Mouse (Mus musculus): Measurements from ENCODE around the gene Rnf208. TPM values are rescaled to one million over a fixed set of nuclear protein-coding genes. Genes with fewer than 3 reads are reported as not detected.
"Not testable (repeated sequence)": the region's sequence is repeated elsewhere in the genome, so short reads cannot be mapped to it uniquely, and the experiment has no call there.

Rnf208 gene
- polyA plus RNA-seq, 1 experiment from 2014 or later: 176 TPM

- H3K9me3 ChIP-seq (replicated peaks; ENCODE audit: control insufficient read depth, low read length, poor library complexity, severe bottlenecking): no peaks in the 10 kb centered on the region
- peak within 1 kb of the TSS; percentile 89 for H3K9ac ChIP-seq (ENCODE audit: low read depth, low read length)
- H3K27me3 ChIP-seq (ENCODE audit: control insufficient read depth, insufficient read depth, low read depth, low read length): no peaks in the 10 kb centered on the region
- H3K36me3 ChIP-seq (ENCODE audit: control insufficient read depth, insufficient read depth, low read length): 0 out of 2 replicates have a peak, but pooled peaks cover 4% of the 10 kb centered on the region
- peak within 1 kb of the TSS; percentile 83 for H3K27ac ChIP-seq (ENCODE audit: low read length)
- peak; percentile 91 for ATAC-seq
- H3K4me1 ChIP-seq (ENCODE audit: control insufficient read depth, insufficient read depth, low read length): peaks cover 23% of the 10 kb centered on the region
- under 1% methylated on average over 39 of the region's 39 CpGs for WGBS
- peak within 1 kb of the TSS; percentile 97 for H3K4me3 ChIP-seq (ENCODE audit: low read depth, low read length)
- peak within 1 kb of the TSS; percentile 99 for H3K4me2 ChIP-seq (ENCODE audit: low read length)
Measured at GRCm38 (mm10) chr2:25255284-25255779, 13.3 kb downstream of the Rnf208 start, which contains the start of gene Tmem203. Gene Tmem203 (plus strand): TSS chr2:25255439.

GRCm38 (mm10) chr2:25256443-25257109 is 14.5 kb downstream of the Rnf208 start:
- not testable (repeated sequence) for H3K36me3 ChIP-seq (ENCODE audit: control insufficient read depth, insufficient read depth, low read length); ATAC-seq

GRCm38 (mm10) chr2:25257250-25257649 is 15.2 kb downstream of the Rnf208 start:
- not testable (repeated sequence) for H3K9ac ChIP-seq (ENCODE audit: low read depth, low read length); H3K4me2 ChIP-seq (ENCODE audit: low read length); H3K4me3 ChIP-seq (ENCODE audit: low read depth, low read length); H3K27ac ChIP-seq (ENCODE audit: low read length); H3K27me3 ChIP-seq (ENCODE audit: control insufficient read depth, insufficient read depth, low read depth, low read length); ATAC-seq; H3K36me3 ChIP-seq (ENCODE audit: control insufficient read depth, insufficient read depth, low read length); H3K9me3 ChIP-seq (replicated peaks; ENCODE audit: control insufficient read depth, low read length, poor library complexity, severe bottlenecking)
- whole genome bisulfite sequencing: 90% methylated on average over 5 of the region's 5 CpGs
- peaks cover 27% of the 10 kb centered on the region for H3K4me1 ChIP-seq (ENCODE audit: control insufficient read depth, insufficient read depth, low read length)

More at GRCm38 (mm10) chr2:25256443-25257109, 14.5 kb downstream of the Rnf208 start:
- H3K4me3 ChIP-seq (ENCODE audit: low read depth, low read length): peak overlapping the region; percentile 97
- H3K27me3 ChIP-seq (ENCODE audit: control insufficient read depth, insufficient read depth, low read depth, low read length); H3K9me3 ChIP-seq (replicated peaks; ENCODE audit: control insufficient read depth, low read length, poor library complexity, severe bottlenecking); H3K9ac ChIP-seq (ENCODE audit: low read depth, low read length); H3K27ac ChIP-seq (ENCODE audit: low read length): not testable (repeated sequence)
- 54% methylated on average over 10 of the region's 12 CpGs for WGBS
- H3K4me2 ChIP-seq (ENCODE audit: low read length): peak overlapping the region; percentile 99
- H3K4me1 ChIP-seq (ENCODE audit: control insufficient read depth, insufficient read depth, low read length): peaks cover 23% of the 10 kb centered on the region

GRCm38 (mm10) chr2:25258887-25259286 is 16.8 kb downstream of the Rnf208 start:
- H3K9ac ChIP-seq (ENCODE audit: low read depth, low read length): no peak overlapping the region
- H3K4me3 ChIP-seq (ENCODE audit: low read depth, low read length): no peak overlapping the region
- no peak for ATAC-seq
- no peak overlapping the region for H3K4me2 ChIP-seq (ENCODE audit: low read length)
- peaks cover under 1% of the 10 kb centered on the region for H3K27me3 ChIP-seq (ENCODE audit: control insufficient read depth, insufficient read depth, low read depth, low read length)
- no peaks in the 10 kb centered on the region for H3K36me3 ChIP-seq (ENCODE audit: control insufficient read depth, insufficient read depth, low read length)
- no peak overlapping the region for H3K27ac ChIP-seq (ENCODE audit: low read length)
- WGBS: 44% methylated on average over 2 of the region's 2 CpGs
- no peaks in the 10 kb centered on the region for H3K9me3 ChIP-seq (replicated peaks; ENCODE audit: control insufficient read depth, low read length, poor library complexity, severe bottlenecking)
- H3K4me1 ChIP-seq (ENCODE audit: control insufficient read depth, insufficient read depth, low read length): peaks cover 36% of the 10 kb centered on the region

GRCm38 (mm10) chr2:25261870-25262269 is 19.8 kb downstream of the Rnf208 start:
- Histone ChIP-seq H3K4me1 (ENCODE audit: control insufficient read depth, insufficient read depth, low read length) (peaks cover 51% of the 10 kb centered on the region), H3K4me3 (ENCODE audit: low read depth, low read length) (peak overlapping the region; percentile 85), H3K36me3 (ENCODE audit: control insufficient read depth, insufficient read depth, low read length) (no peaks in the 10 kb centered on the region), H3K9me3 (replicated peaks; ENCODE audit: control insufficient read depth, low read length, poor library complexity, severe bottlenecking) (no peaks in the 10 kb centered on the region), H3K4me2 (ENCODE audit: low read length) (peak overlapping the region; percentile 64), H3K9ac (ENCODE audit: low read depth, low read length) (peak overlapping the region; percentile 71), H3K27ac (ENCODE audit: low read length) (peak overlapping the region; percentile 69), H3K27me3 (ENCODE audit: control insufficient read depth, insufficient read depth, low read depth, low read length) (peaks cover 6% of the 10 kb centered on the region)
- peak; percentile 4 for ATAC-seq
- WGBS: 43% methylated on average over 11 of the region's 12 CpGs

- peak within 1 kb of the TSS; percentile 81 for H3K9ac ChIP-seq (ENCODE audit: low read depth, low read length)
- peak within 1 kb of the TSS; percentile 78 for H3K27ac ChIP-seq (ENCODE audit: low read length)
- no peaks in the 10 kb centered on the region for H3K9me3 ChIP-seq (replicated peaks; ENCODE audit: control insufficient read depth, low read length, poor library complexity, severe bottlenecking)
- peaks cover 6% of the 10 kb centered on the region for H3K27me3 ChIP-seq (ENCODE audit: control insufficient read depth, insufficient read depth, low read depth, low read length)
- H3K4me2 ChIP-seq (ENCODE audit: low read length): peak within 1 kb of the TSS; percentile 100
- under 1% methylated on average over 39 of the region's 39 CpGs for WGBS
- H3K4me3 ChIP-seq (ENCODE audit: low read depth, low read length): peak within 1 kb of the TSS; percentile 85
- peaks cover 52% of the 10 kb centered on the region for H3K4me1 ChIP-seq (ENCODE audit: control insufficient read depth, insufficient read depth, low read length)
- no peaks in the 10 kb centered on the region for H3K36me3 ChIP-seq (ENCODE audit: control insufficient read depth, insufficient read depth, low read length)
- ATAC-seq: peak; percentile 99
Measured at GRCm38 (mm10) chr2:25262291-25262767, 20.3 kb downstream of the Rnf208 start, which contains the start of gene Tprn. Gene Tprn (plus strand): TSS chr2:25262618.

- H3K4me2 ChIP-seq (ENCODE audit: low read length): peak overlapping the region; percentile 100
- peak; percentile 52 for ATAC-seq
- H3K27me3 ChIP-seq (ENCODE audit: control insufficient read depth, insufficient read depth, low read depth, low read length): peaks cover 6% of the 10 kb centered on the region
- H3K9ac ChIP-seq (ENCODE audit: low read depth, low read length): peak overlapping the region; percentile 81
- H3K27ac ChIP-seq (ENCODE audit: low read length): peak overlapping the region; percentile 78
- peak overlapping the region; percentile 85 for H3K4me3 ChIP-seq (ENCODE audit: low read depth, low read length)
- H3K36me3 ChIP-seq (ENCODE audit: control insufficient read depth, insufficient read depth, low read length): no peaks in the 10 kb centered on the region
- no peaks in the 10 kb centered on the region for H3K9me3 ChIP-seq (replicated peaks; ENCODE audit: control insufficient read depth, low read length, poor library complexity, severe bottlenecking)
- WGBS: under 1% methylated on average over 78 of the region's 82 CpGs
- peaks cover 50% of the 10 kb centered on the region for H3K4me1 ChIP-seq (ENCODE audit: control insufficient read depth, insufficient read depth, low read length)
Measured at GRCm38 (mm10) chr2:25262795-25263622, 21.0 kb downstream of the Rnf208 start.

GRCm38 (mm10) chr2:25263623-25264285 is 21.7 kb downstream of the Rnf208 start:
- Histone ChIP-seq H3K4me2 (ENCODE audit: low read length) (peak overlapping the region; percentile 100), H3K4me1 (ENCODE audit: control insufficient read depth, insufficient read depth, low read length) (peaks cover 50% of the 10 kb centered on the region), H3K4me3 (ENCODE audit: low read depth, low read length) (peak overlapping the region; percentile 85), H3K9me3 (replicated peaks; ENCODE audit: control insufficient read depth, low read length, poor library complexity, severe bottlenecking) (no peaks in the 10 kb centered on the region), H3K27ac (ENCODE audit: low read length) (no peak overlapping the region), H3K27me3 (ENCODE audit: control insufficient read depth, insufficient read depth, low read depth, low read length) (peaks cover 6% of the 10 kb centered on the region), H3K36me3 (ENCODE audit: control insufficient read depth, insufficient read depth, low read length) (no peaks in the 10 kb centered on the region), H3K9ac (ENCODE audit: low read depth, low read length) (peak overlapping the region; percentile 81)
- ATAC-seq: no peak
- 18% methylated on average over 12 of the region's 12 CpGs for WGBS

Measured in midbrain, embryonic 16.5 days (tissue).